Mouse (Mus musculus): ENCODE results near the gene Rbx1.

- TF ChIP-seq CTCF (IDR thresholded peaks at IDR 0.05), result no peak
- TF ChIP-seq EP300 (IDR thresholded peaks at IDR 0.05), result no peak
These were observed 37.9 kb downstream of the Rbx1 start for GRCm38 (mm10) chr15:81503995-81504394.
